In genomic region chr17:71310486-71311339, GRCm38 (mm10) we compare ENCODE assay signal across 8 mouse cellular contexts. TPM values are rescaled to one million over a fixed set of nuclear protein-coding genes. Genes with fewer than 3 reads are reported as not detected.
DNase-seq lines count a peak whose midpoint lies in the region; ATAC-seq and TF ChIP-seq lines count a peak whose summit lies in the region.

No protein-coding gene starts in this region.

- no peak for TF ChIP-seq CTCF in left cerebral cortex, adult 2 months (IDR thresholded peaks at IDR 0.05)
- no peak for TF ChIP-seq CTCF in heart, adult 2 months (IDR thresholded peaks at IDR 0.05)
- no peak for TF ChIP-seq CTCF in spleen, adult 2 months (IDR thresholded peaks at IDR 0.05; ENCODE audit: extremely low read depth, insufficient read depth, insufficient read length, insufficient replicate concordance)

- under 1% methylated on average over 66 of the region's 67 CpGs for WGBS in heart, adult 2 months
- 1% methylated on average over 67 of the region's 67 CpGs for WGBS in spleen, adult 2 months

- H3K4me1 ChIP-seq in heart, adult 2 months (ENCODE audit: control insufficient read depth, insufficient read depth, low read length): peaks cover 1% of the 10 kb centered on the region; the same call in 1 of the 2 replicates
- H3K4me1 ChIP-seq in spleen, adult 2 months (ENCODE audit: control insufficient read depth, insufficient read depth, insufficient read length): no peaks in the 10 kb centered on the region

- intact Hi-C loops in left cerebral cortex, adult 2 months (cut with DNase I): no loop called here
- intact Hi-C loops in heart, adult 2 months (cut with DNase I): loop anchor here (2.0 kb wide), 1 partner anchor 56 kb away; no protein-coding TSS in a partner anchor

- no peak for TF ChIP-seq POLR2A in heart, adult 2 months (IDR thresholded peaks at IDR 0.05; ENCODE audit: insufficient read depth, low read depth, low read length)
- TF ChIP-seq POLR2A in spleen, adult 2 months (IDR thresholded peaks at IDR 0.05; ENCODE audit: low read depth, low read length): no peak

- H3K9ac ChIP-seq in heart, adult 2 months (ENCODE audit: low read depth, low read length): peak overlapping the region; percentile 83

- TF ChIP-seq EP300 in heart, adult 2 months (IDR thresholded peaks at IDR 0.05; ENCODE audit: insufficient read depth, low read depth, low read length): no peak

- no peaks in the 10 kb centered on the region; the same call in 1 of the 2 replicates for H3K27me3 ChIP-seq in heart, adult 2 months (ENCODE audit: control insufficient read depth, insufficient read depth, low read length)
- H3K27me3 ChIP-seq in spleen, adult 2 months (ENCODE audit: control insufficient read depth, insufficient read depth, low read length): peaks cover 13% of the 10 kb centered on the region

- H3K27ac ChIP-seq in left cerebral cortex, adult 2 months: no peak overlapping the region
- peak overlapping the region; percentile 67 for H3K27ac ChIP-seq in heart, adult 2 months
- H3K27ac ChIP-seq in spleen, adult 2 months (ENCODE audit: insufficient read depth, low read length): no peak overlapping the region

- no peaks in the 10 kb centered on the region for H3K79me2 ChIP-seq in heart, adult 2 months (replicated peaks; ENCODE audit: control insufficient read depth, insufficient read depth, low read length)

- no peaks in the 10 kb centered on the region for H3K36me3 ChIP-seq in heart, adult 2 months (ENCODE audit: control insufficient read depth, insufficient read depth, low read length)
- H3K36me3 ChIP-seq in spleen, adult 2 months (ENCODE audit: control insufficient read depth, insufficient read depth, low read length): no peaks in the 10 kb centered on the region

- ATAC-seq in megakaryocyte progenitor cell, adult 5-6 weeks (replicated peaks; ENCODE audit: poor library complexity): peak; percentile 79
- ATAC-seq in activated CD4-positive, CD25-positive, alpha-beta regulatory T cell, adult 4 months: no peak

- peak overlapping the region; percentile 46 for H3K4me3 ChIP-seq in left cerebral cortex, adult 2 months
- H3K4me3 ChIP-seq in heart, adult 2 months: peak overlapping the region; percentile 63
- peak overlapping the region; percentile 43 for H3K4me3 ChIP-seq in spleen, adult 2 months (ENCODE audit: extremely low read depth, insufficient read depth, insufficient read length)

- DNase-seq in left cerebral cortex, adult 2 months (ENCODE audit: extremely low spot score in 1 of 2, low spot score in 2 of 2): peak in 1 of 2 experiments; percentile 20
- DNase-seq in left cerebral cortex, adult 8-10 months (ENCODE audit: low spot score in 2 of 2): no peak
- peak; percentile 74 for DNase-seq in embryo, embryonic 9.5 days (ENCODE audit: extremely low spot score)
- peak; percentile 74 to 75 for DNase-seq in heart, adult 2 months
- DNase-seq in kidney, postnatal 14 days: peak; percentile 16
- DNase-seq in spleen, adult 2 months (ENCODE audit: low read depth in 1 of 2, low spot score in 2 of 2): peak in 1 of 2 experiments; percentile 37

RNA-seq across cellular contexts. Expression of gene Emilin2, which starts 1.1 kb away (rescaled TPM):
- total RNA-seq in left cerebral cortex, adult 2 months (2021): 1 to 10 TPM; 1.7 to 2.0 TPM
- total RNA-seq in left cerebral cortex, adult 8-10 months (2022): 1 to 10 TPM; 2.6 to 5.2 (median 3.7) TPM
- total RNA-seq in heart, adult 2 months (2021): 10 to 100 TPM; 43.3 to 43.5 TPM
- 37.2 and 39.3 TPM in 2 replicates for polyA plus RNA-seq in heart, adult 2 months (2012; rRNA removed)
- total RNA-seq in megakaryocyte progenitor cell, adult 5-6 weeks (2015): 14.6 and 16.3 TPM in 2 replicates
- total RNA-seq in megakaryocyte progenitor cell, adult 5-6 weeks (2017): 20.0 and 23.5 TPM in 2 replicates
- polyA plus RNA-seq in spleen, adult 2 months (2012; rRNA removed): 20.0 and 30.0 TPM in 2 replicates
- under 1 TPM in 1 of 2 experiments, not detected in 1; 0.11 TPM for polyA plus RNA-seq in activated CD4-positive, CD25-positive, alpha-beta regulatory T cell, adult 4 months (2017; shearing (Covaris generic))

Comparison
In these comparisons a context has a peak if more than half of its experiments do, and no peak if none do; other contexts are left out.
1. DNase-seq: peak in embryo, embryonic 9.5 days (single experiment), heart, adult 2 months (2 of 2) and kidney, postnatal 14 days (single experiment); none in left cerebral cortex, adult 8-10 months (0 of 2).
2. Peak in every context shown above with its lines, with median percentiles within 50 percentile points of each other: H3K4me3 ChIP-seq.